Mouse (Mus musculus): ENCODE results near the gene Adamts14. TPM values are rescaled to one million over a fixed set of nuclear protein-coding genes. Genes with fewer than 3 reads are reported as not detected.

The Adamts14 gene
- polyA plus RNA-seq, 1 experiment from 2014 or later = 0.85 TPM

- no peaks in the 10 kb centered on the region for H3K27me3 ChIP-seq
- H3K4me3 ChIP-seq (replicated peaks) = no peak overlapping the region
- H3K9me3 ChIP-seq = no peaks in the 10 kb centered on the region
- no peak overlapping the region for H3K9ac ChIP-seq (replicated peaks)
- H3K4me2 ChIP-seq = no peak overlapping the region
- H3K36me3 ChIP-seq = no peaks in the 10 kb centered on the region
- ATAC-seq (ENCODE audit: insufficient number of reproducible peaks, insufficient read depth, low FRiP score, low TSS enrichment, low read depth) = no peak
- no peak overlapping the region for H3K27ac ChIP-seq
- H3K4me1 ChIP-seq (replicated peaks) = peaks cover 3% of the 10 kb centered on the region; the same call in 1 of the 2 replicates
- 80% methylated on average over 6 of the region's 6 CpGs for WGBS
These were observed 18.5 kb downstream of the Adamts14 start for GRCm38 (mm10) chr10:61254761-61255160.

GRCm38 (mm10) chr10:61249951-61250350 is 23.3 kb downstream of the Adamts14 start:
- H3K9me3 ChIP-seq = no peaks in the 10 kb centered on the region
- 16% methylated on average over 2 of the region's 2 CpGs for WGBS
- H3K27ac ChIP-seq = peak overlapping the region; percentile 57
- no peaks in the 10 kb centered on the region for H3K36me3 ChIP-seq
- H3K4me1 ChIP-seq (replicated peaks) = peaks cover 16% of the 10 kb centered on the region; the same call in 1 of the 2 replicates
- no peak for ATAC-seq (ENCODE audit: insufficient number of reproducible peaks, insufficient read depth, low FRiP score, low TSS enrichment, low read depth)
- H3K4me3 ChIP-seq (replicated peaks) = no peak overlapping the region
- H3K9ac ChIP-seq (replicated peaks) = no peak overlapping the region
- no peaks in the 10 kb centered on the region for H3K27me3 ChIP-seq
- H3K4me2 ChIP-seq = no peak overlapping the region

GRCm38 (mm10) chr10:61248596-61249114 is 24.6 kb downstream of the Adamts14 start:
- WGBS = 79% methylated on average over 13 of the region's 13 CpGs
- Histone ChIP-seq H3K9me3 (no peaks in the 10 kb centered on the region), H3K36me3 (no peaks in the 10 kb centered on the region), H3K27ac (no peak overlapping the region), H3K4me3 (replicated peaks) (no peak overlapping the region), H3K27me3 (no peaks in the 10 kb centered on the region), H3K4me2 (no peak overlapping the region), H3K9ac (replicated peaks) (no peak overlapping the region), H3K4me1 (replicated peaks) (peaks cover 16% of the 10 kb centered on the region; the same call in 1 of the 2 replicates)
- ATAC-seq (ENCODE audit: insufficient number of reproducible peaks, insufficient read depth, low FRiP score, low TSS enrichment, low read depth) = no peak

- no peaks in the 10 kb centered on the region for H3K9me3 ChIP-seq
- peaks cover 26% of the 10 kb centered on the region for H3K4me1 ChIP-seq (replicated peaks)
- H3K27me3 ChIP-seq = no peaks in the 10 kb centered on the region
- H3K27ac ChIP-seq = no peak overlapping the region
- H3K36me3 ChIP-seq = no peaks in the 10 kb centered on the region
- H3K9ac ChIP-seq (replicated peaks) = no peak overlapping the region
- H3K4me3 ChIP-seq (replicated peaks) = no peak overlapping the region
- no peak for ATAC-seq (ENCODE audit: insufficient number of reproducible peaks, insufficient read depth, low FRiP score, low TSS enrichment, low read depth)
- WGBS = 89% methylated on average over 6 of the region's 6 CpGs
- H3K4me2 ChIP-seq = no peak overlapping the region
These were observed 26.9 kb downstream of the Adamts14 start for GRCm38 (mm10) chr10:61246288-61246687.

GRCm38 (mm10) chr10:61241961-61242421 is 31.2 kb downstream of the Adamts14 start:
- ATAC-seq (ENCODE audit: insufficient number of reproducible peaks, insufficient read depth, low FRiP score, low TSS enrichment, low read depth) = no peak
- Histone ChIP-seq H3K4me2 (no peak overlapping the region), H3K4me3 (replicated peaks) (no peak overlapping the region), H3K36me3 (no peaks in the 10 kb centered on the region), H3K27me3 (no peaks in the 10 kb centered on the region), H3K27ac (no peak overlapping the region), H3K4me1 (replicated peaks) (peaks cover 23% of the 10 kb centered on the region), H3K9me3 (peaks cover 7% of the 10 kb centered on the region; the same call in 1 of the 2 replicates), H3K9ac (replicated peaks) (no peak overlapping the region)
- 66% methylated on average over 4 of the region's 4 CpGs for WGBS

- Histone ChIP-seq H3K27ac (no peak overlapping the region), H3K4me1 (replicated peaks) (peaks cover 23% of the 10 kb centered on the region), H3K9me3 (peaks cover 7% of the 10 kb centered on the region; the same call in 1 of the 2 replicates), H3K4me2 (no peak overlapping the region), H3K4me3 (replicated peaks) (no peak overlapping the region), H3K9ac (replicated peaks) (no peak overlapping the region), H3K36me3 (no peaks in the 10 kb centered on the region), H3K27me3 (no peaks in the 10 kb centered on the region)
- WGBS = 67% methylated on average over 14 of the region's 14 CpGs
- ATAC-seq (ENCODE audit: insufficient number of reproducible peaks, insufficient read depth, low FRiP score, low TSS enrichment, low read depth) = no peak
These were observed 32.9 kb downstream of the Adamts14 start for GRCm38 (mm10) chr10:61240108-61240920.

- no peaks in the 10 kb centered on the region for H3K27me3 ChIP-seq
- H3K36me3 ChIP-seq = no peaks in the 10 kb centered on the region
- no peak overlapping the region for H3K27ac ChIP-seq
- no peak overlapping the region for H3K4me3 ChIP-seq (replicated peaks)
- WGBS = 79% methylated on average over 6 of the region's 6 CpGs
- H3K4me1 ChIP-seq (replicated peaks) = peaks cover 26% of the 10 kb centered on the region
- no peak for ATAC-seq (ENCODE audit: insufficient number of reproducible peaks, insufficient read depth, low FRiP score, low TSS enrichment, low read depth)
- H3K4me2 ChIP-seq = no peak overlapping the region
- H3K9me3 ChIP-seq = peaks cover 10% of the 10 kb centered on the region; the same call in 1 of the 2 replicates
- H3K9ac ChIP-seq (replicated peaks) = no peak overlapping the region
These were observed 35.9 kb downstream of the Adamts14 start for GRCm38 (mm10) chr10:61237391-61237785.

GRCm38 (mm10) chr10:61236683-61237390 is 36.4 kb downstream of the Adamts14 start:
- peaks cover 10% of the 10 kb centered on the region; the same call in 1 of the 2 replicates for H3K9me3 ChIP-seq
- no peaks in the 10 kb centered on the region for H3K27me3 ChIP-seq
- H3K4me3 ChIP-seq (replicated peaks) = no peak overlapping the region
- H3K4me2 ChIP-seq = no peak overlapping the region
- no peak overlapping the region for H3K9ac ChIP-seq (replicated peaks)
- peaks cover 21% of the 10 kb centered on the region for H3K4me1 ChIP-seq (replicated peaks)
- WGBS = 45% methylated on average over 4 of the region's 4 CpGs
- no peak overlapping the region for H3K27ac ChIP-seq
- no peak for ATAC-seq (ENCODE audit: insufficient number of reproducible peaks, insufficient read depth, low FRiP score, low TSS enrichment, low read depth)
- no peaks in the 10 kb centered on the region for H3K36me3 ChIP-seq

- H3K9ac ChIP-seq (replicated peaks) = no peak overlapping the region
- H3K27me3 ChIP-seq = no peaks in the 10 kb centered on the region
- no peak overlapping the region for H3K27ac ChIP-seq
- WGBS = 92% methylated on average over 6 of the region's 6 CpGs
- H3K4me1 ChIP-seq (replicated peaks) = peaks cover 11% of the 10 kb centered on the region
- no peaks in the 10 kb centered on the region for H3K36me3 ChIP-seq
- ATAC-seq (ENCODE audit: insufficient number of reproducible peaks, insufficient read depth, low FRiP score, low TSS enrichment, low read depth) = no peak
- peaks cover 10% of the 10 kb centered on the region; the same call in 1 of the 2 replicates for H3K9me3 ChIP-seq
- no peak overlapping the region for H3K4me2 ChIP-seq
- no peak overlapping the region for H3K4me3 ChIP-seq (replicated peaks)
These were observed 37.5 kb downstream of the Adamts14 start for GRCm38 (mm10) chr10:61235677-61236267.

GRCm38 (mm10) chr10:61234319-61234718 is 38.9 kb downstream of the Adamts14 start:
- no peaks in the 10 kb centered on the region for H3K36me3 ChIP-seq
- WGBS = 61% methylated on average over 4 of the region's 4 CpGs
- no peak overlapping the region for H3K4me2 ChIP-seq
- H3K27me3 ChIP-seq = no peaks in the 10 kb centered on the region
- no peak overlapping the region for H3K27ac ChIP-seq
- no peak for ATAC-seq (ENCODE audit: insufficient number of reproducible peaks, insufficient read depth, low FRiP score, low TSS enrichment, low read depth)
- H3K9me3 ChIP-seq = peaks cover 10% of the 10 kb centered on the region; the same call in 1 of the 2 replicates
- 0 out of 2 replicates have a peak, but pooled peaks cover 3% of the 10 kb centered on the region for H3K4me1 ChIP-seq (replicated peaks)
- no peak overlapping the region for H3K9ac ChIP-seq (replicated peaks)
- H3K4me3 ChIP-seq (replicated peaks) = no peak overlapping the region

Measured in limb, embryonic 12.5 days (tissue).